Mouse (Mus musculus) heart, embryonic 12.5 days (tissue): Measurements from ENCODE around the gene Sox21. TPM values are rescaled to one million over a fixed set of nuclear protein-coding genes. Genes with fewer than 3 reads are reported as not detected.

Experiments
- ATAC-seq: fragments of 200-750 bp; cut with Nextera tagmentation; 2 replicates; pipeline ENCODE4 v1.8.0; 2017; ENCODE audit warnings: moderate TSS enrichment, moderate library complexity; ENCODE audit not compliant: insufficient number of reproducible peaks, low FRiP score
- H3K27ac ChIP-seq: fragments of 300-500 bp; sonication (generic); 2 replicates; pipeline ENCODE4 v1.5.1; 2016; ENCODE audit warnings: mild to moderate bottlenecking, moderate library complexity; ENCODE audit not compliant: poor library complexity, severe bottlenecking
- H3K27me3 ChIP-seq: fragments of 300-500 bp; sonication (generic); replicated peaks from 2 replicates; pipeline ENCODE4 v1.6.1; 2016; ENCODE audit warnings: mild to moderate bottlenecking, moderate library complexity
- H3K36me3 ChIP-seq: fragments of 300-500 bp; sonication (generic); 2 replicates; pipeline ENCODE4 v1.6.1; 2016; ENCODE audit warnings: mild to moderate bottlenecking, moderate library complexity
- H3K4me1 ChIP-seq: fragments of 300-500 bp; sonication (generic); replicated peaks from 2 replicates; pipeline ENCODE4 v1.6.1; 2016; ENCODE audit warnings: mild to moderate bottlenecking
- H3K4me2 ChIP-seq: fragments of 300-500 bp; sonication (generic); 2 replicates; pipeline ENCODE4 v1.6.1; 2016; ENCODE audit warnings: mild to moderate bottlenecking, moderate library complexity
- H3K4me3 ChIP-seq: fragments of 300-500 bp; sonication (generic); 2 replicates; pipeline ENCODE4 v1.5.1; 2016; ENCODE audit warnings: mild to moderate bottlenecking
- H3K9ac ChIP-seq: fragments of 300-500 bp; sonication (generic); 2 replicates; pipeline ENCODE4 v1.6.1; 2016; ENCODE audit warnings: mild to moderate bottlenecking, moderate library complexity
- H3K9me3 ChIP-seq: fragments of 300-500 bp; sonication (generic); replicated peaks from 2 replicates; pipeline ENCODE4 v1.6.1; 2016; ENCODE audit warnings: mild to moderate bottlenecking, moderate library complexity
- WGBS: fragments of 180-500 bp; shearing (Covaris S2); methylation state at CpG from one replicate; pipeline ENCODE4 v1.1.7; 2016; 5-methylcytosine and 5-hydroxymethylcytosine counted together
- microRNA-seq: library from miRNA; unstranded; fragments of <30 nt; microRNA quantifications from one replicate; pipeline ENCODE4, GENCODE M21; 2017
- polyA plus RNA-seq: library from polyadenylated mRNA; unstranded; fragments of >200 nt; fragmentation: Nextera tagmentation; extraction: Ambion mirVana; gene quantifications from 2 replicates; pipeline ENCODE4 v1.2.1, GENCODE M21; 2016

Sox21 gene
- polyA plus RNA-seq, 1 experiment from 2014 or later, result 0.05 TPM

- no peaks in the 10 kb centered on the region for H3K36me3 ChIP-seq
- no peaks in the 10 kb centered on the region for H3K9me3 ChIP-seq
- ATAC-seq, result no peak
- H3K4me3 ChIP-seq, result no peak overlapping the region
- 43% methylated on average over 10 of the region's 10 CpGs for WGBS
- H3K4me2 ChIP-seq, result no peak overlapping the region
- H3K4me1 ChIP-seq, result no peaks in the 10 kb centered on the region
- H3K27ac ChIP-seq, result no peak overlapping the region
- H3K9ac ChIP-seq, result no peak overlapping the region
- H3K27me3 ChIP-seq, result peaks cover 39% of the 10 kb centered on the region
These were observed 43.7 kb downstream of the Sox21 start for GRCm38 (mm10) chr14:118193001-118193628.

GRCm38 (mm10) chr14:118191442-118191841 lies 45.4 kb downstream of the Sox21 start:
- no peak for ATAC-seq
- Histone ChIP-seq H3K27me3 (peaks cover 26% of the 10 kb centered on the region), H3K27ac (no peak overlapping the region), H3K4me3 (no peak overlapping the region), H3K9ac (no peak overlapping the region), H3K9me3 (no peaks in the 10 kb centered on the region), H3K36me3 (no peaks in the 10 kb centered on the region), H3K4me2 (no peak overlapping the region), H3K4me1 (no peaks in the 10 kb centered on the region)
- WGBS, result 81% methylated on average over 9 of the region's 9 CpGs

Small RNA genes lying within 50 kb of the gene (microRNA-seq; reads per million reads assigned to microRNA genes)
- gene Mir6241, result not detected

Other genes starting within 250 kb of the Sox21 start
- gene Dct, start 184.8 kb downstream of the Sox21 start, polyA plus RNA-seq, result 0.79 and 0.82 TPM in 2 replicates
- 34.7 and 35.3 TPM in 2 replicates for gene Tgds, start 104.3 kb downstream of the Sox21 start, polyA plus RNA-seq
- gene Gpr180, start 99.9 kb downstream of the Sox21 start, polyA plus RNA-seq, result 35.4 and 38.7 TPM in 2 replicates
- not detected in 2 replicates for gene Gm9376, start 29.9 kb upstream of the Sox21 start, polyA plus RNA-seq